Mouse (Mus musculus) large intestine, adult 2 months (tissue): ENCODE measurements around the gene Hdac7. TPM values are rescaled to one million over a fixed set of nuclear protein-coding genes. Genes with fewer than 3 reads are reported as not detected.

Source experiments
- DNase-seq: peaks from one replicate; pipeline ENCODE4 v3.0.0-alpha.2; 2012; ENCODE audit warnings: low read depth, low spot score
- WGBS: fragments of 180-500 bp; shearing (Covaris S2); methylation state at CpG from one replicate; pipeline ENCODE4 v1.1.7; 2018; 5-methylcytosine and 5-hydroxymethylcytosine counted together
- polyA plus RNA-seq: library from polyadenylated mRNA; depleted of rRNA; stranded (reverse); fragments of >200 nt; gene quantifications from 2 replicates; pipeline ENCODE4 v1.2.3, GENCODE M21; 2012

The Hdac7 gene
- polyA plus RNA-seq, 1 experiment: 22.9 TPM

DNA sequence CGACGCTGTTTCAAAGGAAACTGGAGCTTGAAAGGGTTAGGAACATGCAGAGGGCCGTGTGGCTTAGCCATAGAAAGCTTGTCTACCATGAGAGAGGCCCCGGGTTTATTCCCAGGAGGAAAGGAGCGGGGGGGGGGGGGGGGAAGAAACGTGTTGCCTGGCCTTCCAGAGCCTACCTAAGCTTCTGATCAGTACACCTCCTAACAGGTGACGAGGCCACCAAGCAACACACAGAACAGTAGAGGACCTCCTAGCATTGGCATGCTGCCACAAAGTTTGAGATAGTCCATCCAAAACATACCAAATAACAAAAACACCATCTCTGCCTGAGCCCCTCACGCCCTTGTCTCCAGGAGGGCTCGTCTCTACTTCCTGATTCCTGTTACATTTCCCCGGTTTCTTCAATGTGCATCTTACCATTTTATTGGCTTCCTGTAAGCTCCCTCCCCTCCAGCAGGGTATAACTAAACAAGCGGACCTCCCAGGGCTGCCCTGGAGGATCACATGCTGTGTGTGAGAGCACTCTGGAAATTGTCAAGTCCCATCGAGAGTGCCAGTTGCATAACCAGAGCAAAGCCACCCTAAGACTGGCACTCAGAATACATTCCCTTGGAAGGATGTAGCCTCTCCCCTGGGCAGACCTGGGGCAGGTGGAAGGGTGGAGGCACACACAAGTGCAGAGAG is 21.6 kb downstream of the Hdac7 start:
- DNase-seq: no peak
- 48% methylated on average over 12 of the region's 12 CpGs for WGBS

DNA sequence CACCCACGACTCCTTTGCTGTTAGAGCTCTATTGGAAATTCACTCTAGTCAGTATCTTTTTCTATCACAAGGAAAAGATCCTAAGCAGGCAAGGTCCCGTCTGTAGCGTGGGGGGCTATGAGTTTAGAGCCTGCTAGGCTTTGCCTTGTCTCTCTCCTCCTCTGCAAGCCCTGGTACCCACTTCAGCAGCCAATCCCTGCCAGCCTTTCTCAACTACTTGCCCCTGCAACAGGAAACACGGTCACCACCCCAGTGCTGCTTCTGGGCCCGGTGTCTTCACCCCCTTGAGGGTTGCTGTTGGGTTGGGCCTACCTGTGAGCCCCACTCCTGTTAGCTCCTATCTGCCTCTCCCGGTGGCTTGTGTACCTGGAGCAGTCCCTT is 22.3 kb downstream of the Hdac7 start:
- WGBS: 67% methylated on average over 6 of the region's 6 CpGs
- DNase-seq: no peak

DNA sequence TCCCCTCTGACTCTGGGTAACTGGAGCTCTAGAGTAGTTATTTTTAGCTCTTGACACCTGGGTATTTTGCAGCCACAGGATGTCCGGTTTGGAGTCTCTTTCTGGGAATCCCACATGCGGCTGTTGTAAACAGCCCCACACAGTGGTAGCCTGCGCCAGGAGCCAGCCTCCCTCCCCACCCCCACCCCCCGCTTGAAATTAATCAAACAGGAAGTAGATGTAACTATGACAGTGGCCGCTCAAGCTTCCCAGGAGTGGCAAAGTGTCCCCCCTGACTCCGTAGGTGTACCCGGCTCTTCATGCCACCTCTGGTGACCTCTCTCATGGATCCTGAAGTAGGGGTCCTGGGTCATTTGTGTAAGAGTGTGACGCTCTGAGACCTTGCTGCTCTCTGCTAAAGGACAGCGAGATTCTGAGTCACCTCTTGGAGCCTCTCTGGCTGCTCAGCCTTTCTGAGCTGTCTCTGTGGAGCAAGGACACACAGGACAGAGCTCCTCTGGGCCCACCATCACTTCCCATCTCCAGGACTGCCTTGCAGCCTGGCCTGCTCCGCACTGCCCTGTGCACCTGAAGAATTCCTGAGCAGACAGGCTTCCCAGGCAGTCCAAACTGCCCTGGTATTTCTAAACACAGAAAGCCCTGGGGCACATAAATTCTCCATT is 22.9 kb downstream of the Hdac7 start:
- no peak for DNase-seq
- WGBS: 50% methylated on average over 10 of the region's 10 CpGs

GRCm38 (mm10) chr15:97819937-97820336 is 24.4 kb downstream of the Hdac7 start:
- 91% methylated on average over 9 of the region's 9 CpGs for WGBS
- DNase-seq: no peak

DNA sequence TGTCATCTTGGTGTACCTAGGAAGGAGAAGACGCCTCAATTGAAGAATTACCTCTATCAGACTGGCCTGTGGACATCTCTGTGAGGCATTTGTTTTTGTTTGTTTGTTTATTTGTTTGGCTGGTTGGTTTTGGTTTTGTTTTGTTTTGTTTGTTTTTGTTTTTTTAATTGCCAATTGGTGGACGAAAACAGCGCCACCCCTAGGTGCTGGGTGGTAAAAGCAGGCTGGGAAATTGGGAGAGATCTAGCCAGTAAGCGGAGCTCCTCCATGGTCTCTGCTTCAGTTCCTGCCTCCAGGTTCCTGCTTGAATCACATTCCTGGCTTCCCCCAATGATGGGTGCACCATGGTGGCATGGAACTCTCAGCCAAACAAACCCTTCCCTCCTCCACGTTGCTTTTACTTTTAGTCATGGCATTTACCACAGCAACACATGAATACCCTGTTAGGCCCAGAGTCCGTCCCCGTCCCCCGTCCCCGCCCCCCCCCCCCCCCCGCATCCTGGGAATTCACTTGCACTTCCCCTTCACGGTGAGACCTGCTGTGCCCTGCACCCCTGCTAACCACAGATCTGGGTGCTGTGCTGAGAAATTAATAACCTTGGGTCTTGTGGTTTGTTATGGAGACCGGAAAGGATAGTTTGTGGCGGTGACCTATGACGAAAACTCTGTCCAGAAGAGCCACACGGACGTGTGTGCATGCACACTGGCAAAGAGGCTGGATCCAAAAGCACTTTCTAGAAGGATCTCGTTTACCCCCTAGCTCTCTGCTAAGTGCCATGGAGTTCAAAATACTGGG is 27.9 kb downstream of the Hdac7 start:
- no peak for DNase-seq
- 91% methylated on average over 17 of the region's 17 CpGs for WGBS

GRCm38 (mm10) chr15:97815254-97815653 is 29.0 kb downstream of the Hdac7 start:
- WGBS: 90% methylated on average over 4 of the region's 4 CpGs
- DNase-seq: no peak

DNA sequence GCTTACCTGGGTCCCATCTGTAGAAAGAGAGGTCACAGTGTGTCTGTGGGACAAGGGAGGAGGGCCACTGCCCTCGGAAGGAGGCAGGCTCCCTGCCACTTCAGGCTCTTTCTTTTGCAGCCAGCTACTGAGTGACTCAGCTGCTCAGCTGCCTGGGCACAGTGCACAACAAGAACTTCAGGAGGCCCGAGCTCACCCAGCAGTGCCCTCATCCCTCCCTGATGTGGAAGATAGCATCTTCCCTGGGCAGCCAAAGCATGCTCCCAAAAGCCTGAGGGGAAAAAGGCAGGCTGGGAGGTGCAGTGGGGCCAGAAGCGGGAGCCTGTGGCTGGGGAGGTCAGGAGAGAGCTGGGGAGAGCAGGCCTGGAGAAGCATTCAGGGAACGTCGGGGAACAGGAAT is 29.6 kb downstream of the Hdac7 start:
- DNase-seq: no peak
- 59% methylated on average over 5 of the region's 5 CpGs for WGBS

DNA sequence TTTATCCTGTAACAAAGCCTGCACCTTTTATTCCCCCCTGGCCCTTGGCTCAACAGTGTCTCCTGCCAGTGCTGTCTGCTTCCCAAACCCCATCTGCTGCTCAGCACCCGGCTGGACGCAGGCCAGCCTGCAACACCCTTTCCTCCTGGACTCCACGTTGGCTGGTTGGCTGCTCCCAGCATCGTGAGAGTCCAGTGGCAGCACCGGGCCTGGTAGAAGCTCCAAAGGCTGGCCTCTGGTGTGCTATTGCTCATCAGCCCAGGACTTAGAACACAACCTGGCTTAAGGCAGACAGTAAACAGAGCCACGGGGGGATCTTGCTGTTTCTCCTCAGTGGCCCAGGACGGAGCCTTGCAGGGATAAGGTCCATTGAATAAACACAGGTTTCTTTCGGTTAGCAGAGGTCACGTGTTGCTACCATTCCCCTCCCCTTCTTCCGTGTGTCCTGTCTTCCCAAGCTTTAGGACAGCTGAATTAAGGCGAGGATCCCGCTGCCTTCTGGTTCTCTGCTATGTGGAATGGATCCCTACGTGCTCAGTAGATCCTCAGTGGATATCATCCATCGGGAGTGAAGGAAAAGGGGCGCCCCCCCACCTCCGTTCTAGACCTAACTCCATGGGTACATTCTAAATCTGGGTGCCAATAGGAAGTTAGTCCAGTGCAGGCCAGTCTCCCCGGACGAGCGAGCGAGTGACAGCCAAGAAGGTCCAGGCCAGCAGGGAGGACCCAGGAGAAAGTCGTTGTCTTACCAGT is 30.7 kb downstream of the Hdac7 start:
- WGBS: 43% methylated on average over 21 of the region's 21 CpGs
- DNase-seq: no peak

DNA sequence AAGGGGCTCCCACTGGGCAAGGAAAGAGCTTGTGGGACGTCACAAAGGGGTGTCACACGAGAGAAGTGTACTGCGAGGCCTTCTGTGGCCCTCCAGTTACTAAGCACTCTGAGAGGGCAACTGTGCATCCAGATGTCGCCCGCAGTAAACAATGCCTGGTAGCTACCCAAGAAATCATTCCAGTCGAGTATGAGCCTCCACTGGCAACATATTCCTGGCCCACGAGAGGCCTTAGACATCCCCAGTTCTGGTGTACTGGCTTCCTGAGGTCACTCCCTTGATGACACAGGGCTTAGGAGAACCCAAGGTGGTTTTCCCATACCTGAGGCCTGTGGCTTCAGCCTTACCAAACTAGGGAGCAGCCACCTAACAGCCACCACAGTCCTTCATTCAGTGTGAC is 31.4 kb downstream of the Hdac7 start:
- WGBS: 64% methylated on average over 7 of the region's 7 CpGs
- no peak for DNase-seq

- DNase-seq: no peak
- WGBS: 42% methylated on average over 6 of the region's 6 CpGs
Observed at GRCm38 (mm10) chr15:97812126-97812525, 32.2 kb downstream of the Hdac7 start.

DNA sequence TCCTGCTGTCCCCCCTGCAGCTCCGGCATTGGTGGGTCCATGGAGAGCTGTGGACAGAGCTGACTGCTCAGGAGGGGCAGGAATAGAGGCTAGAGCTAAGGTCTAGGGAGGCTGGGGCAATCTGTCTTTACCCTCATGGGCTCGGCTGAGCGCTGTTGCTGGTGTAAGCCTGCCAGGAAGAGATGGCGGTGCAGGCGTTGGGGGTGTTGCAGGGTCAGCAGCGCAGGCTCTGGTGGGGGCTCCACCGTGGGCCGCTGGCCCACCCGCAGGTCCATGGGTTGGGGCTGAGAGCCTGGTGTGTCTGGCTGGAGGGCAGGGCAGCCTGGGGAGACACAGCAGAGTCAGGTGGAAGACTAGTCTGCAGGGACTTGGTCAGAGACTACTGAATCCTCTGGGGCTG is 33.0 kb downstream of the Hdac7 start:
- 89% methylated on average over 9 of the region's 9 CpGs for WGBS
- DNase-seq: no peak

DNA sequence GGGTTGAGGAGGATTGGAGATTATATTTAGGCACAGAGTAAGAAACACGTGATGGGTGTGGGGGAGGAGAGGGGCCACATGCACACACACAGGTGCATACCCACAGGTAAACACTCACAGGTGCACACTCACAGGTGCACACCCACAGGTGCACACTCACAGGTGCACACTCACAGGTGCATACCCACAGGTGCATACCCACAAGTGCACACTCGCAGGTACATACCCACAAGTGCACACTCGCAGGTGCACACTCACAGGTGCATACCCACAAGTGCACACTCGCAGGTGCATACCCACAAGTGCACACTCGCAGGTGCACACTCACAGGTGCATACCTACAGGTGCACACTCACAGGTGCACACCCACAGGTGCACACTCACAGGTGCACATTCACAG is 33.9 kb downstream of the Hdac7 start:
- DNase-seq: no peak
- 93% methylated on average over 5 of the region's 5 CpGs for WGBS

- WGBS: 80% methylated on average over 5 of the region's 5 CpGs
- DNase-seq: no peak
Observed at GRCm38 (mm10) chr15:97809942-97810341, 34.4 kb downstream of the Hdac7 start.

DNA sequence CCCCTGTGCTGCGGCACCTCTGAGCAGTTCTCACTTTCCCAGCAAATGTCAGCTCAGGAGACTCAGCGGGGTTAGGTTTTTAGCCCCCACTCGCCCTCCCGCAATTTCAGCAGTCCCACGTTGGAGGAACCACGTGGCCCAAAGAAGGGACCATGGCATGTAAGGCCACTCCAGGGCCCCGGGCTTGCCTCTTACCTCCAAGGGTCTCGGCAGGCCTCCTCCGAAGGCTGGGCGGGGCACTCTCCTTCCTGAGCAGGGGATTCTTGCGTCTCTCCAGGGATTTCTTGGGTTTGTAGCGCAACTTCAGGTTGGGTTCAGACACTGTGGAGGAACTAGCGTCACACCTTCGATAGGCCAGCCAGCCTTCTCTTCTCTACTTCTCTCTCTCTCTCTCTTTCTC is 35.1 kb downstream of the Hdac7 start:
- 90% methylated on average over 14 of the region's 14 CpGs for WGBS
- DNase-seq: no peak

DNA sequence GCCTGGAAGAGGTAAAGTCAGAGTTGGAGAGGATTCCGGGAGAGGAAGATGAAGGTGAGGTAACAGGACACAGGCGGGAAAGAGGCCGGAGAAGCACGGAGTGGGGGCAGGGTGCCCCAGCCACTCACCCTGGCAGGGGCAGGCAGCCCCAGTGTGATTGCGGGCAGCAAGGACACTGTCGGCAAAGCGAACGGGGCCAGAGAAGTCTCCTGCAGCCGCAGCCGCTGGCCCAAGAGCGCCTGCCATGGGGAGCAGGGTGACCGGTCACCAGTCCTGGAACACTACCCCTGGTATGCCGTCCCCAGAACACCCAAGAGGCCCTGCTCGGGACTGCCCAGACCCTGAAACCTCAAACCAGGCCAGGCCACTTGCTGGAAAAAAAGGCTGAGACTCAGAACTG is 35.8 kb downstream of the Hdac7 start:
- DNase-seq: no peak
- WGBS: 92% methylated on average over 14 of the region's 14 CpGs

- no peak for DNase-seq
- 90% methylated on average over 12 of the region's 12 CpGs for WGBS
Observed at GRCm38 (mm10) chr15:97807867-97808266, 36.4 kb downstream of the Hdac7 start.

DNA sequence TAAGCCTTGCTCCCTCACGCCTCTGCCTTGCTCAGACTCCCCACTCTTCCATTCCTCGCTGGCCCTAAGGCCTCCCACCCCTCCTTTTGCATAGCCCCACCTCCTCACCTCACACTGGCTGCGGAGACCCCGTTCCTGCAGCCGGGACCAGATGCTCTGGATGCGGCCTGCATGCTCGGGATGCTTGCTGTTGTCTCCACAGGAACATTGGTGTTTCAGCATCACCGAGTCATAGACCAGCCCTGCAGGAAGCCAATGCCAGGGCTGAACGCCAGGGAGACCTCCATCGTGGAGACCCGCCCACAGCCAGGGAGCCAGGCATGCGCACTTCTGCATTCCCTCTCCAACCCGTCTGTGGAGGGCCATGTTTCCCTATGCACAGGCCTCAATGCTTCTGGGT is 41.7 kb downstream of the Hdac7 start:
- WGBS: 74% methylated on average over 13 of the region's 13 CpGs
- DNase-seq: no peak

DNA sequence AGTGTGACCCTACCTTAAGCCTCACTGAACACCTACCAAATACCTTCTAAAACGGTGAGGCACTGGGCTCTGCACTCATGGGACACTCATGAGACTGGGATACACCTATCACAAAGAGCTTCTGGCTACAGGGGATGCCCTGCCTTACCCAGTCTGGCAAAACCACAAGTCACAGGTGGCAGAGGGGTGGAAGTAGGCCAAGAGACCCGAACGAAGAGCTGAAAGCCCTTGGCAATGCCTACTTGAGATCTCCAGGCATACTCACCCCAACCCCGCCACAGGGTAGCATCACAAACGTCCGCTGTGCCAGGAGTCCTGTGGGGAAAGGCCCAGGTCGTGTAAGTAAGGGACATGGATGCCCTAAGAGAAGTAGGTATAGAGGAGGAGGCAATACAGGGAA is 42.5 kb downstream of the Hdac7 start:
- DNase-seq: no peak
- WGBS: 83% methylated on average over 7 of the region's 7 CpGs

- WGBS: 90% methylated on average over 13 of the region's 13 CpGs
- DNase-seq: no peak
Observed at GRCm38 (mm10) chr15:97800853-97801252, 43.4 kb downstream of the Hdac7 start.

DNA sequence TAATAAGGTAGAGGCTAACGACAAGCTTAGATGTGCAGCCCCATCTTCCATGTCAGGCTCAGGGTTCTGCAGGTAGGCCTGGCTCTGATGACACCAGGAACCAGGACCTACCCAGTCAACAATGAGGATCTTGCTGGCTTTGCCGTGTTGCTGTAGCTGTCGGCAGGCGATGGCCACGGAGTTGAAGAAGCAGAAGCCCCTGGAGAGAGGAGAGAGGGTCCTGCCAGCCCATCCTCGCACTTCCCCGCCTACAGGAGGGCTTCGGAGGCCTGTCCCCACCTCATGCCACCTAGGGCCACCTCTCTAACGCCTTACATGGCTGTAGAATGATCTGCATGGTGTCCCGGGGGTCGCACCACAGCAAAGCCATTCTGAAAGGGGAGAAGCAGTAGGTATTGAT is 44.9 kb downstream of the Hdac7 start:
- 92% methylated on average over 11 of the region's 11 CpGs for WGBS

More for the DNA sequence above, 44.9 kb downstream of the Hdac7 start:
- DNase-seq: no peak
